Mouse (Mus musculus): Measurements from ENCODE around the gene Capn11. TPM values are rescaled to one million over a fixed set of nuclear protein-coding genes. Genes with fewer than 3 reads are reported as not detected.
A peak's percentile ranks its signal among the peaks of the same experiment; 100 is the strongest.

Gene Capn11
- polyA plus RNA-seq, 1 experiment from 2014 or later, result 0.85 TPM

DNA sequence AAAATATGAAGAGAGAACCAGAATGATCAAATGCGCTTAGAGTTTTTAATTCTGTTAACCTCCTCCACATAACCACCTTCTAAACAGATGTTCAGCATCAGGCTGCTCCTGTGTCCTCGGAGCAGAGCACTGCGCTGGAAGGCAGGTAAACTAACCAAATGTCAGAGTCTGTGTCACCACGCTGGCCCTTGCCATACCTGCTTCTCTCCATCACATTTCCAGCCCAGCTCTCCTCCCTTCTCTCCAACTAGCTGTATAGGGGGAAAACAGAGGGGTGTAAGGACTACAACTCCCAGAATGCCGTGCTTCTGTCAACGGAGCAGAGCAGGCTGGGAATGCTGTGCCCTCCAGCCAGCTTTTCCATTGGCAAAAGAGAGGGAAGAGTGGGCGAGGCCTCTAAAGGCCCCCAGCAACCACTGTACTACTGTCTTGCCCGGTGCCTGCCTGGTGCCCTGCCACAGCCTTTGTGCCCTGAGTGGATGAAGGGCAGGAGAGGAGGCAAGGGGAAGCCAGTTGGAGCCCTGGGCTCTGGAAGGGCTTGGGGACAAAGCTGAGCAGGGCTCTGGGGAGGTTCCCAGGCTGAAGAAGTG, 21.4 kb upstream of the Capn11 start:
- Histone ChIP-seq H3K4me2 (peak overlapping the region; percentile 51), H3K27ac (replicated peaks) (peak overlapping the region; percentile 88), H3K9me3 (no peaks in the 10 kb centered on the region), H3K27me3 (no peaks in the 10 kb centered on the region), H3K9ac (peak overlapping the region; percentile 68), H3K4me3 (peak overlapping the region; percentile 26), H3K4me1 (replicated peaks) (peaks cover 27% of the 10 kb centered on the region), H3K36me3 (peaks cover 35% of the 10 kb centered on the region)
- peak; percentile 66 for ATAC-seq (ENCODE audit: low read depth)
- WGBS, result 53% methylated on average over 8 of the region's 8 CpGs

DNA sequence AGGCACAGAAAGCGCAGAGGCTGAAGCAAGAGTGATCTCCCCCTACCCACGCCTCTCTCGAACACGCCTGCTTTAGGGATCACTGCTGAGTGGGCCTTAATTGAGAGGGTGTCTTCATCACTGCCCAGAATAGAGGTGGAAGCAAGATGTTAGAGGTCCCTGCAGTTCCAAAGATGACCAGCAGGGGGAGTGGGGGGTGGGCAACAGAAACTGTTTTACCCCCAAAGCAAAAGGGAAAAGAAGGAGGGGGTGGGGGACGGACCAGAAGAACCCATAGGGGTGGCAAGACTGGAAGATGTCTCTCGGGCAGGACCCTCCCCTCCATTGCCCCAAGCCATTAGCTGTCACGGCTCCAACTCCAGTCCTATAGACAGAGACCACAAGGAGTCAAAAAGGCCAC, 19.0 kb upstream of the Capn11 start:
- H3K4me2 ChIP-seq, result no peak overlapping the region
- H3K27me3 ChIP-seq, result no peaks in the 10 kb centered on the region
- H3K9ac ChIP-seq, result no peak overlapping the region
- H3K4me1 ChIP-seq (replicated peaks), result peaks cover 10% of the 10 kb centered on the region
- ATAC-seq (ENCODE audit: low read depth), result no peak
- peaks cover 55% of the 10 kb centered on the region for H3K36me3 ChIP-seq
- 31% methylated on average over 7 of the region's 7 CpGs for WGBS
- H3K27ac ChIP-seq (replicated peaks), result no peak overlapping the region
- no peak overlapping the region for H3K4me3 ChIP-seq
- H3K9me3 ChIP-seq, result no peaks in the 10 kb centered on the region

DNA sequence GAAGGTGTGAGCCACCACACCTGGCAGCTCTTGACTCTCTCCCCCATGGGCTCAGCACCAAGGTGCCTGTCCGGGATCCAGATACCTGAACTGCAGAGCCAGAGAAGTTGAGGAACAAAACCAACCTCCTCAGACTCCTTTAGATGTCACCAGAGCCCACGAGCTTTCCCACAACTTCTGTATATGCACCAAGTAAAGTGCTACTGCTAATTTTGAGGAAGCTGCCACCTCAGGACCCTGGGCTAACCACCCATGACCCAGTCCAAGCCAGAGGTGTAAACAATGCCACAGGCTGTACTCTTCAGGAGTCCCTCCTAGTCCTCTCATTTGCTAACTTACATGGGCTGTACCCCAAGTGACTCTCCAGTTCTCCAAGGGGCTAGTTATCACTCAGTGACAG, 13.5 kb upstream of the Capn11 start:
- Histone ChIP-seq H3K4me1 (replicated peaks) (no peaks in the 10 kb centered on the region), H3K27ac (replicated peaks) (no peak overlapping the region), H3K36me3 (peaks cover 92% of the 10 kb centered on the region), H3K27me3 (no peaks in the 10 kb centered on the region), H3K9ac (no peak overlapping the region), H3K9me3 (no peaks in the 10 kb centered on the region), H3K4me3 (no peak overlapping the region), H3K4me2 (no peak overlapping the region)
- 88% methylated on average over 2 of the region's 2 CpGs for WGBS
- ATAC-seq (ENCODE audit: low read depth), result no peak

DNA sequence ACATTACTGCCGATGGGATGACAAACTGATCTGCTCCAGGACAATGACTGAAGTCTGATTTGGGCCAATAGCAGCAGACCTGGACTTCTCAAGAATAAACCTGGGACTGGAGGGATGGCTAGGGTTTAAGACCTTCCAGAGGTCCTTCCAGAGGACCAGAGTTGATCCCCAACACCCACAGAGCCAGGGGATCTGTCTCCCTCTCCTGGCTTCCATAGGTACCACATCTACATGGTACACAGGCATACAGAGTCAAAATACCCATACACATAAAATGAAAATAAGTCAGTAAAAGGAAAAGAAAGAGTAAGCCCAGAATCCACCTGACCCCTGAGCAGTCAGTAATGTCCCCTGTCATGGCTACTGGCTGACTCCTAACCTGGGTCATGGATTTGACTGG, 12.7 kb upstream of the Capn11 start:
- H3K9ac ChIP-seq, result no peak overlapping the region
- no peak overlapping the region for H3K4me3 ChIP-seq
- no peak for ATAC-seq (ENCODE audit: low read depth)
- H3K4me1 ChIP-seq (replicated peaks), result no peaks in the 10 kb centered on the region
- WGBS, result 88% methylated on average over 1 of the region's 1 CpGs
- H3K4me2 ChIP-seq, result no peak overlapping the region
- no peaks in the 10 kb centered on the region for H3K27me3 ChIP-seq
- H3K27ac ChIP-seq (replicated peaks), result no peak overlapping the region
- peaks cover 94% of the 10 kb centered on the region for H3K36me3 ChIP-seq
- H3K9me3 ChIP-seq, result no peaks in the 10 kb centered on the region

- 93% methylated on average over 10 of the region's 10 CpGs for WGBS
- no peaks in the 10 kb centered on the region for H3K27me3 ChIP-seq
- no peak overlapping the region for H3K27ac ChIP-seq (replicated peaks)
- H3K9ac ChIP-seq, result no peak overlapping the region
- H3K4me2 ChIP-seq, result no peak overlapping the region
- peaks cover 97% of the 10 kb centered on the region for H3K36me3 ChIP-seq
- H3K4me3 ChIP-seq, result no peak overlapping the region
- no peaks in the 10 kb centered on the region for H3K9me3 ChIP-seq
- H3K4me1 ChIP-seq (replicated peaks), result peaks cover 4% of the 10 kb centered on the region
- ATAC-seq (ENCODE audit: low read depth), result no peak
Measured at GRCm38 (mm10) chr17:45667986-45668385, 8.9 kb upstream of the Capn11 start.

GRCm38 (mm10) chr17:45667481-45667880, 8.4 kb upstream of the Capn11 start:
- no peak overlapping the region for H3K9ac ChIP-seq
- WGBS, result 90% methylated on average over 10 of the region's 10 CpGs
- H3K36me3 ChIP-seq, result peaks cover 97% of the 10 kb centered on the region
- no peak overlapping the region for H3K4me3 ChIP-seq
- no peaks in the 10 kb centered on the region for H3K9me3 ChIP-seq
- no peaks in the 10 kb centered on the region for H3K27me3 ChIP-seq
- H3K4me1 ChIP-seq (replicated peaks), result peaks cover 4% of the 10 kb centered on the region
- ATAC-seq (ENCODE audit: low read depth), result no peak
- H3K4me2 ChIP-seq, result no peak overlapping the region
- H3K27ac ChIP-seq (replicated peaks), result no peak overlapping the region

DNA sequence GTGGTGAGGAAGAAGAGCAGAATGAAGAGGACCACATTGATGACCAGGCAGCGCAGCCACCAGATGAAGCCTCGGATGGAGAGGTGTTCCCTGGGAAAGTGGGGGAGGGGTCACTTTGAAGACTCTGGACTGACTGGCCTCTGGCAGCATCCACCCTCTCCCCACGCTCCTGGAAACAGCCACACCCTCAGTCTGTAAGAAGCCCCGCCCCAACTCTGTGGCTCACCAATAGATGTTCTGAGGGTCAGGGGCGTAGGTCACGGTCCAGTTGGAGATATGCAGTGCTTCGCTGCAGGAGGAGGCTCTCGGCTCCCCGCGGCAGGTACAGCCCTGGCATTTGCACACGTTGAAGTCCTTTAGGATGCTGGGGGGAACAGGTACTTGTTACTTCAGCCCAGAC, 7.0 kb upstream of the Capn11 start:
- H3K4me2 ChIP-seq, result no peak overlapping the region
- H3K36me3 ChIP-seq, result peaks cover 97% of the 10 kb centered on the region
- no peaks in the 10 kb centered on the region for H3K9me3 ChIP-seq
- no peaks in the 10 kb centered on the region for H3K27me3 ChIP-seq
- H3K9ac ChIP-seq, result no peak overlapping the region
- peaks cover 4% of the 10 kb centered on the region for H3K4me1 ChIP-seq (replicated peaks)
- 84% methylated on average over 11 of the region's 11 CpGs for WGBS
- no peak overlapping the region for H3K27ac ChIP-seq (replicated peaks)
- H3K4me3 ChIP-seq, result no peak overlapping the region
- ATAC-seq (ENCODE audit: low read depth), result no peak

DNA sequence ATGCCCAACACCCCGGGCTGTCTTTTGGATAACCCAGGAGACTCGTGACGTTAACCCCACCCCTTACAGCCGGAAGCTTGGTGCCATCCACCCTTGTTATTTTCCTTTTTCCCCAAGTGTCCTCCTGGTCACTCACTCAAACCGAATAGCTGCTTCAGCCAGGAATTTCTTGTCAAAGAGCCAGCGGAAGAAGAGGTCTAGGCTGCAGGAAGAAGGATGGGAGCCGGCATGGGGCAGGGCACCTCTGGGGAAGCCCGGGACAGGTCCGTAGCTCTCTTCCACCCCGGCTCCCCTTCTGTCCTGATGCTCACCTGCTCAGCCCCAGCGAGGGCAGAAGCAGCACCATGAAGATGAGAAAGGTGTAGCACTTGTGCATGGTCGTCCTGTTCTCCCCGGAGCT, 5.5 kb upstream of the Capn11 start:
- Histone ChIP-seq H3K9ac (no peak overlapping the region), H3K36me3 (peaks cover 93% of the 10 kb centered on the region)
- 91% methylated on average over 13 of the region's 13 CpGs for WGBS

GRCm38 (mm10) chr17:45663106-45663919, 4.2 kb upstream of the Capn11 start:
- WGBS, result 27% methylated on average over 27 of the region's 27 CpGs
- no peak overlapping the region for H3K27ac ChIP-seq (replicated peaks)
- H3K36me3 ChIP-seq, result peaks cover 80% of the 10 kb centered on the region
- peak overlapping the region; percentile 38 for H3K9ac ChIP-seq
- no peak overlapping the region for H3K4me3 ChIP-seq
- no peaks in the 10 kb centered on the region for H3K9me3 ChIP-seq
- H3K4me2 ChIP-seq, result peak overlapping the region; percentile 26
- H3K4me1 ChIP-seq (replicated peaks), result peaks cover 4% of the 10 kb centered on the region
- H3K27me3 ChIP-seq, result no peaks in the 10 kb centered on the region
- peak; percentile 51 for ATAC-seq (ENCODE audit: low read depth)

More for the DNA sequence above, 5.5 kb upstream of the Capn11 start:
- H3K27me3 ChIP-seq, result no peaks in the 10 kb centered on the region
- H3K4me2 ChIP-seq, result no peak overlapping the region
- H3K9me3 ChIP-seq, result no peaks in the 10 kb centered on the region
- no peak for ATAC-seq (ENCODE audit: low read depth)
- peaks cover 4% of the 10 kb centered on the region for H3K4me1 ChIP-seq (replicated peaks)
- H3K4me3 ChIP-seq, result no peak overlapping the region
- H3K27ac ChIP-seq (replicated peaks), result no peak overlapping the region

DNA sequence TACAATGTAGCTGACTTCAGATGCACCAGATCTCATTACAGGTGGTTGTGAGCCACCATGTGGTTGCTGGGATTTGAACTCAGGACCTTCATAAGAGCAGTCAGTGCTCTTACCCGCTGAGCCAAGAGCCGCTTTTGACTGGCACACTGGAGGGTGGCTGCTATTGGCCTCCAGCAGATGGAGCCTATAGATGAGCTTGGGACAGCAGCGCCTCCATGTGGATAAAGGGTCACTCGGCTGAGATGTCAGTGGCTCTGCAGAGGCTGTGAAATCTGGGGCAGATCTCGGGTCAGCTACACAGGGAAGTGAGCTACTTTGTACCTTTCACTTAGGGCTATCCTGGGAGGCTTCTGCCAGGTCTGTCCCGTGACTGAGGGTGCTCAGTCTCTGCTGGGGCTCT, 3.3 kb downstream of the Capn11 start:
- Histone ChIP-seq H3K36me3 (peaks cover 8% of the 10 kb centered on the region), H3K9me3 (no peaks in the 10 kb centered on the region), H3K27ac (replicated peaks) (no peak overlapping the region), H3K27me3 (no peaks in the 10 kb centered on the region), H3K9ac (no peak overlapping the region), H3K4me2 (no peak overlapping the region), H3K4me1 (replicated peaks) (no peaks in the 10 kb centered on the region), H3K4me3 (no peak overlapping the region)
- 30% methylated on average over 6 of the region's 6 CpGs for WGBS
- ATAC-seq (ENCODE audit: low read depth), result no peak

DNA sequence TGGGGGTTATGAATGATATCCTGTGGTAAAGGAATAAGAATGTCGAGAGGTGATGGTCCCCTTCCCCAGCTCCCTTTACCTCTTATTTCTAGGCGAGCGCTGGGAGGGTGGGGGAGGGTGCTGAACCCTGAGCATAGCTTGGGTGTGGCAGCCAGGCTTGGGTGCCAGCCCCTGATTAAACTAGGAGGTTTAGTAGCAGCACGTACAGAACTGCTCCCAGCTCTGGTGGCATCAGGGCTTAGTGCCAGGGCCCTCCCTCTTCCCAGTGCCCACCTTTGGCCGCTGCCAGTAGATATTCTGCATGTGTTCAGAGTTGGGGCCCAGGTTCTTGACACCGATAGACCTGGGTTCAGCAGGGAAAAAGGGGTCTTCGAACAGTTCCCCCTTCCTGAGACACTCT, 5.9 kb downstream of the Capn11 start:
- H3K9ac ChIP-seq, result no peak overlapping the region
- H3K27me3 ChIP-seq, result no peaks in the 10 kb centered on the region
- no peaks in the 10 kb centered on the region for H3K9me3 ChIP-seq
- H3K36me3 ChIP-seq, result no peaks in the 10 kb centered on the region
- H3K4me2 ChIP-seq, result no peak overlapping the region
- 76% methylated on average over 7 of the region's 7 CpGs for WGBS
- no peak for ATAC-seq (ENCODE audit: low read depth)
- no peaks in the 10 kb centered on the region for H3K4me1 ChIP-seq (replicated peaks)
- H3K27ac ChIP-seq (replicated peaks), result no peak overlapping the region
- H3K4me3 ChIP-seq, result no peak overlapping the region

DNA sequence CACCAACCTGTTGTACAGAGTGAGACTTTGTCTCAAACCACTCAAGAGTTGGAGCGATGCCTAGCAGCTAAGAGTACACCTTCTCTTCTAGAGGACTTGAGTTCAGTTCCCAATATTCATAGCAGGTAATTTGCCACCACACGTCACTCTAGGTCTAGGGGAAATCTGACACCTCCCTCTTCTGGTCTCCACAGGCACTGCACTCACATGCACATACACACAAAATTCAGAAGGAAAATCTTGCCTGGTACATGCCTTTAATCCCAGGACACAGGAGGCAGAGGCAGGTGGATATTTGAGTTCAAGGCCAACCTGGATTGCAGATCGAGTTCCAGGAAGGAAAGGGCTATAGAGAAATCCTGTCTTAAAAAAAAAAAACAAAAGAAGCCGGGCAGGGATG, 14.9 kb downstream of the Capn11 start:
- H3K4me1 ChIP-seq (replicated peaks), result peaks cover 4% of the 10 kb centered on the region; the same call in 1 of the 2 replicates
- H3K4me2 ChIP-seq, result no peak overlapping the region
- ATAC-seq (ENCODE audit: low read depth), result no peak
- H3K36me3 ChIP-seq, result no peaks in the 10 kb centered on the region
- WGBS, result 95% methylated on average over 4 of the region's 4 CpGs
- H3K27ac ChIP-seq (replicated peaks), result no peak overlapping the region
- no peak overlapping the region for H3K4me3 ChIP-seq
- no peaks in the 10 kb centered on the region for H3K9me3 ChIP-seq
- H3K9ac ChIP-seq, result no peak overlapping the region
- no peaks in the 10 kb centered on the region for H3K27me3 ChIP-seq

All from neural tube, embryonic 13.5 days (tissue).